In genomic region chr7:46606391-46607030, GRCm38 (mm10) we compare ENCODE assay signal across 9 mouse cellular contexts. TPM values are rescaled to one million over a fixed set of nuclear protein-coding genes. Genes with fewer than 3 reads are reported as not detected.
DNase-seq lines count a peak whose midpoint lies in the region; ATAC-seq and TF ChIP-seq lines count a peak whose summit lies in the region.
"Had no signal": no experiment of that assay in that cellular context is flagged by ENCODE, and none has a peak within 500 bp of the region (broad histone marks: within the 10 kb centered on the region; RNA-seq: fewer than 3 reads in every experiment).

No protein-coding gene starts in this region.

- DNase-seq in 3T3-L1 (ENCODE audit: low read depth, low spot score) = peak; percentile 60
- DNase-seq in ZHBTc4 (ENCODE audit: low read depth, low spot score) = peak; percentile 88
- DNase-seq in layer of hippocampus, adult 11-12 months (ENCODE audit: low spot score) = peak; percentile 82
- DNase-seq in thymus, adult 2 months = peak; percentile 79

- no peak overlapping the region for H3K27ac ChIP-seq in lung, embryonic 15.5 days
- peak overlapping the region; percentile 8; the same call in 1 of the 2 replicates for H3K27ac ChIP-seq in olfactory bulb, adult 2 months (ENCODE audit: insufficient read depth, low read depth, low read length)
- H3K27ac ChIP-seq in thymus, adult 2 months (ENCODE audit: control insufficient read depth, insufficient read depth, low read length) = peak overlapping the region; percentile 77
- H3K27ac ChIP-seq: embryonic facial prominence, embryonic 13.5 days had no signal

- no peak overlapping the region for H3K9ac ChIP-seq in lung, embryonic 15.5 days
- H3K9ac ChIP-seq: embryonic facial prominence, embryonic 13.5 days had no signal

- H3K4me1 ChIP-seq in lung, embryonic 15.5 days = peaks cover 5% of the 10 kb centered on the region; the same call in 1 of the 2 replicates
- peaks cover 34% of the 10 kb centered on the region for H3K4me1 ChIP-seq in olfactory bulb, adult 2 months (ENCODE audit: control insufficient read depth, insufficient read depth, low read length)
- H3K4me1 ChIP-seq in thymus, adult 2 months (replicated peaks; ENCODE audit: control insufficient read depth, insufficient read depth, low read length) = peaks cover 23% of the 10 kb centered on the region

- no peak overlapping the region for H3K4me2 ChIP-seq in lung, embryonic 15.5 days
- H3K4me2 ChIP-seq: embryonic facial prominence, embryonic 13.5 days had no signal

- H3K9me3 ChIP-seq in lung, embryonic 15.5 days = no peaks in the 10 kb centered on the region
- H3K9me3 ChIP-seq: embryonic facial prominence, embryonic 13.5 days had no signal

- no peaks in the 10 kb centered on the region for H3K27me3 ChIP-seq in lung, embryonic 15.5 days
- no peaks in the 10 kb centered on the region for H3K27me3 ChIP-seq in thymus, adult 2 months (ENCODE audit: control insufficient read depth, insufficient read depth, low read length)
- H3K27me3 ChIP-seq: embryonic facial prominence, embryonic 13.5 days had no signal

- peak; percentile 93 for TF ChIP-seq CTCF in olfactory bulb, adult 2 months (IDR thresholded peaks at IDR 0.05; ENCODE audit: insufficient read depth, low read depth, low read length)
- peak; percentile 78 for TF ChIP-seq CTCF in thymus, adult 2 months (IDR thresholded peaks at IDR 0.05; ENCODE audit: borderline replicate concordance, control insufficient read depth, extremely low read depth, insufficient read depth, low read length, poor library complexity)

- WGBS in lung, embryonic 15.5 days = 82% methylated on average over 7 of the region's 7 CpGs
- WGBS in olfactory bulb, adult 2 months = 65% methylated on average over 7 of the region's 7 CpGs
- WGBS in thymus, adult 2 months = 77% methylated on average over 7 of the region's 7 CpGs

- ATAC-seq in common myeloid progenitor, adult 5-6 weeks (replicated peaks; ENCODE audit: low read depth, poor library complexity, severe bottlenecking) = peak; percentile 70
- ATAC-seq in granulocyte monocyte progenitor cell, adult 5-6 weeks (replicated peaks; ENCODE audit: poor library complexity, severe bottlenecking) = peak; percentile 77
- ATAC-seq in lung, embryonic 15.5 days (ENCODE audit: borderline replicate concordance, extremely low read depth, low FRiP score, low TSS enrichment) = peak; percentile 51; the same call in 1 of the 2 replicates

- H3K4me3 ChIP-seq in lung, embryonic 15.5 days = no peak overlapping the region
- H3K4me3 ChIP-seq in olfactory bulb, adult 2 months (ENCODE audit: insufficient read depth, low read depth, low read length) = no peak overlapping the region
- H3K4me3 ChIP-seq in thymus, adult 2 months (ENCODE audit: control insufficient read depth, insufficient read depth, low read length) = no peak overlapping the region
- H3K4me3 ChIP-seq: embryonic facial prominence, embryonic 13.5 days had no signal

- no peaks in the 10 kb centered on the region for H3K36me3 ChIP-seq in lung, embryonic 15.5 days
- H3K36me3 ChIP-seq in thymus, adult 2 months (ENCODE audit: control insufficient read depth, insufficient read depth, low read length) = no peaks in the 10 kb centered on the region
- H3K36me3 ChIP-seq: embryonic facial prominence, embryonic 13.5 days had no signal

- TF ChIP-seq POLR2A in olfactory bulb, adult 2 months (IDR thresholded peaks at IDR 0.05; ENCODE audit: insufficient read depth, low read depth, low read length) = no peak
- TF ChIP-seq POLR2A in thymus, adult 2 months (IDR thresholded peaks at IDR 0.05; ENCODE audit: control insufficient read depth, extremely low read depth, insufficient read depth, low read length, poor library complexity) = no peak

RNA-seq across cellular contexts. Expression of gene Sergef, which starts 33.1 kb away (rescaled TPM):
- 7.6 and 17.5 TPM in 2 replicates for total RNA-seq in common myeloid progenitor, adult 5-6 weeks (2017)
- 11.2 and 24.1 TPM in 2 replicates for total RNA-seq in granulocyte monocyte progenitor cell, adult 5-6 weeks (2014; fragmentation: Nextera tagmentation)
- total RNA-seq in granulocyte monocyte progenitor cell, adult 5-6 weeks (2017) = 10.4 and 12.4 TPM in 2 replicates
- polyA plus RNA-seq in lung, embryonic 15.5 days (2015; fragmentation: Nextera tagmentation; extraction: Ambion mirVana) = 13.3 and 14.4 TPM in 2 replicates
- polyA plus RNA-seq in olfactory bulb, adult 2 months (2012; ENCODE audit: insufficient read depth, insufficient read length, low replicate concordance, missing spikeins) = not detected in 2 replicates
- polyA plus RNA-seq in thymus, adult 2 months (2012; rRNA removed) = 9.9 and 10.4 TPM in 2 replicates

Comparison
In these comparisons a context has a peak if more than half of its experiments do, and no peak if none do; other contexts are left out.
1. RNA of gene Sergef, which starts 33.1 kb away (polyA plus RNA-seq): 13.3 to 14.4 TPM in lung, embryonic 15.5 days and 9.9 to 10.4 TPM in thymus, adult 2 months; not detected in olfactory bulb, adult 2 months; every median in the first group is over 10 times any median in the second.
2. Peak in every context shown above with its lines, with median percentiles within 50 percentile points of each other: DNase-seq and ATAC-seq.